Mouse (Mus musculus) C2C12 (cell line): ENCODE data around the gene Abcb8. TPM values are rescaled to one million over a fixed set of nuclear protein-coding genes. Genes with fewer than 3 reads are reported as not detected.
A peak's percentile ranks its signal among the peaks of the same experiment; 100 is the strongest.

Source experiments
- H3K27me3 ChIP-seq: one replicate; pipeline ENCODE4 v1.6.1; 2011; ENCODE audit not compliant: control insufficient read depth, insufficient read depth, insufficient read length
- H3K36me3 ChIP-seq: one replicate; pipeline ENCODE4 v1.6.1; 2011; ENCODE audit not compliant: control insufficient read depth, insufficient read depth
- H3K4me3 ChIP-seq: one replicate; pipeline ENCODE4 v1.5.1; 2011; ENCODE audit warnings: mild to moderate bottlenecking, control low read depth; ENCODE audit not compliant: poor library complexity, insufficient read depth, severe bottlenecking
- H3K79me2 ChIP-seq: one replicate; pipeline ENCODE4 v1.6.1; 2011; ENCODE audit not compliant: control insufficient read depth, insufficient read depth
- H3K79me3 ChIP-seq: one replicate; pipeline ENCODE4 v1.6.1; 2011; ENCODE audit warnings: low read depth, control low read depth
- H3ac ChIP-seq: one replicate; pipeline ENCODE3; 2011; ENCODE audit warnings: low read depth; ENCODE audit not compliant: control insufficient read depth, insufficient read length
- CEBPB ChIP-seq: IDR thresholded peaks from one replicate; pipeline ENCODE4 v1.6.1; 2011; ENCODE audit warnings: low read depth, mild to moderate bottlenecking, control low read depth, moderate library complexity
- CTCF ChIP-seq: IDR thresholded peaks from one replicate; pipeline ENCODE4 v1.5.1; 2011; ENCODE audit not compliant: control insufficient read depth, insufficient read depth, insufficient read length
- FOSL1 ChIP-seq: IDR thresholded peaks from one replicate; pipeline ENCODE4 v1.8.0; 2011; ENCODE audit warnings: mild to moderate bottlenecking, low read length; ENCODE audit not compliant: poor library complexity, insufficient read depth, severe bottlenecking
- MAX ChIP-seq: IDR thresholded peaks from one replicate; pipeline ENCODE4 v1.6.1; 2011; ENCODE audit warnings: mild to moderate bottlenecking, control low read depth
- MYOD1 ChIP-seq: IDR thresholded peaks from one replicate; pipeline ENCODE4 v1.6.1; 2011; ENCODE audit warnings: low read depth; ENCODE audit not compliant: control insufficient read depth, insufficient read length
- MYOG ChIP-seq: IDR thresholded peaks from one replicate; pipeline ENCODE4 v1.6.1; 2011; ENCODE audit not compliant: control insufficient read depth, insufficient read length; ENCODE audit errors: extremely low read depth
- USF1 ChIP-seq: IDR thresholded peaks from one replicate; pipeline ENCODE4 v1.6.1; 2011; ENCODE audit warnings: low read depth, mild to moderate bottlenecking, control low read depth, moderate library complexity
- long read RNA-seq, 2 experiments: library from polyadenylated mRNA; unstranded; transcript quantifications; one replicate each; pipeline ENCODE4 v2.0.0; 2019 to 2020
- polyA plus RNA-seq: library from polyadenylated mRNA; unstranded; fragments of >200 nt; fragmentation: generic; extraction: Trizol; gene quantifications from one replicate; pipeline ENCODE4 v1.2.1, GENCODE M21; 2012; ENCODE audit warnings: missing spikeins

Gene Abcb8
- 25.1 TPM for polyA plus RNA-seq
- long read RNA-seq, experiment 1, transcript Abcb8-201 (16 exons, 2,939 nt): major isoform, 5 of 10 reads
- long read RNA-seq, experiment 1, partial matches to known transcripts: 4 of 10 reads
- long read RNA-seq, experiment 1, other reads (novel, unspliced or antisense): 1 of 10 reads
- long read RNA-seq, experiment 2, transcript Abcb8-201 (16 exons, 2,939 nt): major isoform, 65 of 77 reads
- long read RNA-seq, experiment 2, partial matches to known transcripts: 1 of 77 reads
- long read RNA-seq, experiment 2, other reads (novel, unspliced or antisense): 10 of 77 reads

DNA sequence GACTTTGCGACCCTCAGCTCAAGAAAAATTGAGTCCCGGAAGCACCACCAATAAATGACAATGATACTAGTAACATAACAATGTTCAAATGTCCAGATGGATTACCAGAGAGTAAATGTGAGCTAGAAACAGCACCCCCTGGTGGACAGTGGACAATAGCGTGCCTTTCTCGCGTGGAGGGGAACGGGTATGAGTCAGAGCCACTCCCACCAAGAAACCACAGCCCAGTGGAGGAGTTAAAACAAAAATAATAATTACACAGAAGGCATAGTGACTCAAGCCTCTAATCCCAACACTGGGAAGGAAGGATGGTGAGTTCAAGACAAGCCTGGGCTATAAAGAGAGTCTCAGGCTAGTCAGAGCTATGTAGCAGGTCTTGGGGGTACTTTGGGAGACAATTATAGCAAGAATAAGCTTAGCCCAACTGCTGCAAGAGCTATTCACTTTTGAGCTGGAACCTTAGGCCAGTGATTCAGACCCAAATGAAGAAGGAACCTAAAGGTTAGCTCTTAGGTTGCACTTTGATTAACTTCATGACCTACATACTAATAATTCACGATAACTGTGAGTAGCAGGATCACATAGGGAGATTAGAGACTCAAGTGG is at the start of gene Abcb8:
Gene Abcb8 (plus strand): TSS at position 272 of the 606 bp plus-strand sequence.
- peak within 1 kb of the TSS; percentile 46 for H3ac ChIP-seq
- H3K36me3 ChIP-seq: no peaks in the 10 kb centered on the region
- TF ChIP-seq USF1 (no peak), CTCF (peak; percentile 72), MYOG (no peak), MYOD1 (no peak), FOSL1 (peak; percentile 81), MAX (peak; percentile 77), CEBPB (no peak)
- peak within 1 kb of the TSS; percentile 38 for H3K4me3 ChIP-seq
- no peaks in the 10 kb centered on the region for H3K79me2 ChIP-seq
- no peaks in the 10 kb centered on the region for H3K79me3 ChIP-seq
- no peaks in the 10 kb centered on the region for H3K27me3 ChIP-seq

- H3K79me2 ChIP-seq: no peaks in the 10 kb centered on the region
- TF ChIP-seq CTCF: no peak
- no peak for TF ChIP-seq MYOD1
- TF ChIP-seq MAX: no peak
- TF ChIP-seq FOSL1: no peak
- no peak for TF ChIP-seq USF1
- no peak for TF ChIP-seq MYOG
- TF ChIP-seq CEBPB: no peak
These were observed 49.5 kb upstream of the Abcb8 start for GRCm38 (mm10) chr5:24343977-24344436.

GRCm38 (mm10) chr5:24344477-24345051 is 48.9 kb upstream of the Abcb8 start:
- Histone ChIP-seq H3K4me3 (no peak overlapping the region), H3ac (no peak overlapping the region), H3K79me2 (no peaks in the 10 kb centered on the region), H3K36me3 (no peaks in the 10 kb centered on the region), H3K79me3 (no peaks in the 10 kb centered on the region), H3K27me3 (no peaks in the 10 kb centered on the region)
- no peak for TF ChIP-seq CEBPB
- no peak for TF ChIP-seq CTCF
- no peak for TF ChIP-seq MYOG
- no peak for TF ChIP-seq MAX
- no peak for TF ChIP-seq MYOD1
- no peak for TF ChIP-seq USF1
- no peak for TF ChIP-seq FOSL1

More at GRCm38 (mm10) chr5:24343977-24344436, 49.5 kb upstream of the Abcb8 start:
- Histone ChIP-seq H3ac (no peak overlapping the region), H3K79me3 (no peaks in the 10 kb centered on the region), H3K36me3 (no peaks in the 10 kb centered on the region), H3K4me3 (no peak overlapping the region), H3K27me3 (no peaks in the 10 kb centered on the region)

DNA sequence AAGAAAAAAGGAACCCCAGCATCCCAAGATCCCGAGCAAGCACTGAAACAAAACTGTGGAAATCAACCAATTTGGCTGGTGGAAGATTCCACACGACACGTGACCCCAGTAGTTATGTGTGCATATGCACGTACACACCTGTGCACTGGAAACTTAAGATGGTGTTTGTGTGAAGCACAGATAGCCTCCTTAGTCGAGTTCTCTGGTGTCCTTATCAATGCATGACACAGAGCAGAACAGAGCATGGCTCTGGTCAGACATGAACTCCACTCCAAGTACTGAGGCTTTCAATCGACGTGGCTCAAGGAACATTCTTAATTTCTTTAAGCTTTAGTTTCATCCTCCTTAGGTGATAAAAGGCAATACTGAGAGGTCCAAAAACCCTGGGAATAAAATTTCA is 47.1 kb upstream of the Abcb8 start:
- no peak overlapping the region for H3K4me3 ChIP-seq
- H3K36me3 ChIP-seq: no peaks in the 10 kb centered on the region
- no peak overlapping the region for H3ac ChIP-seq
- no peaks in the 10 kb centered on the region for H3K27me3 ChIP-seq
- no peaks in the 10 kb centered on the region for H3K79me2 ChIP-seq
- no peaks in the 10 kb centered on the region for H3K79me3 ChIP-seq
- TF ChIP-seq MYOD1: no peak
- no peak for TF ChIP-seq USF1
- TF ChIP-seq MAX: no peak
- TF ChIP-seq MYOG: no peak
- no peak for TF ChIP-seq CTCF
- TF ChIP-seq FOSL1: no peak

DNA sequence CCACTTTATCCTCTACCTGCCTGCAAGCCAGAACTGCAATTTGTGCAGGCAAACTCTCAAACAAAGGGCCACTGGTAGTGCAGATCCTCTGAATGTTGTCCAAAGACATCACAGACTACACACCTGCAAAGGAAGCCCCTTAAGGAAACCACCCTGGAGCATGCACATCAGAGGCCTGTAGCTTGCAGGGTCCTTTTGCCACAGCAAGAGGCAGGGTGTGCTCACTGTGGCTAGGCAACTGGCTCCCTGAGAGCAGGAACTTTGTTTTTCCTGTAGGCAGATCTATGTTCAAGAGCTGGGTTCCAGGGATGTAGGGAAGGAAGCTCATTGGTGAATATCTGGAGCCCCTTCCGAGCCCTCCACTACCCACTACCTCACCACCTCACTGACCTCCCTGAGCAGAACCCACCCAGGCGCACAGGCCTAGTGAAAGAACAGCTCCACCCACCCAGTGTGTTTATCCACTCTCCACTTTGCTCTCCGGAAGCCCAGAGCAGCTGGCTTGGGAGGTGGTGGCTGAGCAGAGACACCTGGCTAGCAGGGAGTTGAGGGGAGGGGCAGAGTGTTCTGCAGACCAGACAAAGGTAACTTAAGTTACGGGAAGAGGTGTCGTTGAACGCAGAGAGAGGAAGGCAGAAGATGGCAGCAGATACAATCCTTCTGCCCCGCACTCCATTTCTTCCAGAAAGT is 46.1 kb upstream of the Abcb8 start:
- H3K79me2 ChIP-seq: no peaks in the 10 kb centered on the region
- TF ChIP-seq CTCF (no peak), MYOG (no peak), MAX (no peak), CEBPB (no peak), MYOD1 (no peak), FOSL1 (no peak), USF1 (no peak)
- H3K79me3 ChIP-seq: no peaks in the 10 kb centered on the region
- H3K27me3 ChIP-seq: no peaks in the 10 kb centered on the region
- no peak overlapping the region for H3ac ChIP-seq
- H3K4me3 ChIP-seq: no peak overlapping the region
- no peaks in the 10 kb centered on the region for H3K36me3 ChIP-seq
